Mouse (Mus musculus) CH12.LX (cell line): ENCODE data around the gene Pold3. TPM values are rescaled to one million over a fixed set of nuclear protein-coding genes. Genes with fewer than 3 reads are reported as not detected.

Experiments used
- DNase-seq: peaks from one replicate; pipeline ENCODE4 v3.0.0-alpha.2; 2013; ENCODE audit errors: extremely low read depth
- H3K27ac ChIP-seq: 2 replicates; pipeline ENCODE4 v1.5.1; 2012; ENCODE audit warnings: low read depth, mild to moderate bottlenecking, control low read depth, moderate library complexity; ENCODE audit not compliant: insufficient read depth
- H3K27me3 ChIP-seq: replicated peaks from 2 replicates; pipeline ENCODE3; 2012; ENCODE audit warnings: inconsistent platforms
- H3K36me3 ChIP-seq, 2 experiments: replicated peaks in 1 of 2; 2 replicates each; pipeline versions ENCODE3 to v1.6.1; 2012; ENCODE audit warnings: inconsistent platforms in 1 of 2, low read length in 1 of 2, mild to moderate bottlenecking in 1 of 2, mixed read lengths in 1 of 2, moderate library complexity in 1 of 2; ENCODE audit not compliant: control insufficient read depth in 1 of 2, insufficient read depth in 1 of 2
- H3K4me1 ChIP-seq, 2 experiments: 2 replicates each; pipeline ENCODE4 v1.6.1; 2012; ENCODE audit warnings: inconsistent platforms in 1 of 2, moderate library complexity in 1 of 2; ENCODE audit not compliant: insufficient read depth in 2 of 2, control insufficient read depth in 1 of 2
- H3K4me2 ChIP-seq: 2 replicates; pipeline ENCODE4 v1.6.1; 2012; ENCODE audit warnings: low read depth, mild to moderate bottlenecking, control low read depth; ENCODE audit not compliant: poor library complexity, insufficient read depth, severe bottlenecking
- H3K4me3 ChIP-seq, 3 experiments: fragments of 150-350 bp in 1 of 3; sonication (generic) in 1 of 3; replicated peaks in 1 of 3; 2 replicates each; pipeline versions ENCODE3 to v1.5.1; 2011 to 2012; ENCODE audit warnings: low read depth in 2 of 3, low read length in 2 of 3, mild to moderate bottlenecking in 2 of 3, moderate library complexity in 2 of 3, control low read depth in 1 of 3, improper control_type of control experiment in 1 of 3, inconsistent platforms in 1 of 3, mixed read lengths in 1 of 3; ENCODE audit not compliant: poor library complexity in 1 of 3
- H3K79me2 ChIP-seq: replicated peaks from 2 replicates; pipeline ENCODE4 v1.6.1; 2012; ENCODE audit warnings: mild to moderate bottlenecking, moderate library complexity; ENCODE audit not compliant: control insufficient read depth, poor library complexity, insufficient read depth, severe bottlenecking; ENCODE audit errors: extremely low read depth
- H3K9ac ChIP-seq: 2 replicates; pipeline ENCODE4 v1.6.1; 2012; ENCODE audit warnings: low read depth, mild to moderate bottlenecking, control low read depth, moderate library complexity; ENCODE audit not compliant: insufficient read depth
- H3K9me3 ChIP-seq: replicated peaks from 2 replicates; pipeline ENCODE3; 2012; ENCODE audit warnings: low read length, inconsistent platforms, mixed read lengths
- BHLHE40 ChIP-seq: IDR thresholded peaks from 2 replicates; pipeline ENCODE4 v1.6.1; 2011; ENCODE audit warnings: mild to moderate bottlenecking, low read depth, low read length, improper control_type of control experiment
- CHD2 ChIP-seq: IDR thresholded peaks from 2 replicates; pipeline ENCODE4 v1.6.1; 2011; ENCODE audit warnings: low read length, improper control_type of control experiment
- CTCF ChIP-seq, 2 experiments: IDR thresholded peaks in 1 of 2; conservative IDR thresholded peaks in 1 of 2; 2 replicates each; pipeline ENCODE4 v1.5.1; 2011 to 2012; ENCODE audit warnings: low read depth in 2 of 2, low read length in 2 of 2, improper control_type of control experiment in 1 of 2, inconsistent platforms in 1 of 2, mild to moderate bottlenecking in 1 of 2, moderate library complexity in 1 of 2
- E2F4 ChIP-seq: IDR thresholded peaks from 2 replicates; pipeline ENCODE4 v1.6.1; 2011; ENCODE audit warnings: low read depth, low read length, improper control_type of control experiment; ENCODE audit not compliant: insufficient replicate concordance
- EP300 ChIP-seq: IDR thresholded peaks from 2 replicates; pipeline ENCODE4 v1.6.1; 2011; ENCODE audit warnings: low read length, improper control_type of control experiment
- ETS1 ChIP-seq: conservative IDR thresholded peaks from 2 replicates; pipeline ENCODE4 v1.6.1; 2012; ENCODE audit warnings: low read depth, mild to moderate bottlenecking, inconsistent platforms, low read length, improper control_type of control experiment, moderate library complexity
- GABPA ChIP-seq: IDR thresholded peaks from 2 replicates; pipeline ENCODE4 v1.6.1; 2012; ENCODE audit warnings: low read depth, low read length, improper control_type of control experiment, inconsistent platforms; ENCODE audit not compliant: insufficient replicate concordance
- HCFC1 ChIP-seq: IDR thresholded peaks from 2 replicates; pipeline ENCODE4 v1.6.1; 2012; ENCODE audit warnings: low read depth, mild to moderate bottlenecking, inconsistent platforms, low read length, improper control_type of control experiment
- IRF4 ChIP-seq: IDR thresholded peaks from 2 replicates; pipeline ENCODE4 v1.6.1; 2014; ENCODE audit warnings: low read depth, mild to moderate bottlenecking, inconsistent platforms, low read length, improper control_type of control experiment
- JUND ChIP-seq: conservative IDR thresholded peaks from 2 replicates; pipeline ENCODE4 v1.6.1; 2011; ENCODE audit warnings: low read depth, low read length, improper control_type of control experiment
- KAT2A ChIP-seq: IDR thresholded peaks from 2 replicates; pipeline ENCODE4 v1.6.1; 2012; ENCODE audit warnings: low read length, improper control_type of control experiment, inconsistent platforms; ENCODE audit not compliant: insufficient replicate concordance
- MAFK ChIP-seq: IDR thresholded peaks from 2 replicates; pipeline ENCODE4 v1.6.1; 2011; ENCODE audit warnings: low read length, improper control_type of control experiment; ENCODE audit not compliant: insufficient replicate concordance
- MAX ChIP-seq: IDR thresholded peaks from 2 replicates; pipeline ENCODE4 v1.6.1; 2011; ENCODE audit warnings: low read length, improper control_type of control experiment
- MAZ ChIP-seq: IDR thresholded peaks from 2 replicates; pipeline ENCODE4 v1.6.1; 2012; ENCODE audit warnings: low read depth, mild to moderate bottlenecking, inconsistent platforms, low read length, improper control_type of control experiment, moderate library complexity
- MEF2A ChIP-seq: IDR thresholded peaks from 2 replicates; pipeline ENCODE4 v1.6.1; 2014; ENCODE audit warnings: low read depth, mild to moderate bottlenecking, inconsistent platforms, low read length, improper control_type of control experiment, borderline replicate concordance
- MXI1 ChIP-seq: IDR thresholded peaks from 2 replicates; pipeline ENCODE4 v1.6.1; 2011; ENCODE audit warnings: mild to moderate bottlenecking, low read depth, low read length, improper control_type of control experiment
- MYC ChIP-seq: IDR thresholded peaks from 2 replicates; pipeline ENCODE4 v1.6.1; 2011; ENCODE audit warnings: low read depth, mild to moderate bottlenecking, improper control_type of control experiment, low read length
- NELFE ChIP-seq: IDR thresholded peaks from 2 replicates; pipeline ENCODE4 v1.6.1; 2011; ENCODE audit warnings: low read depth, low read length, improper control_type of control experiment
- PAX5 ChIP-seq: IDR thresholded peaks from 2 replicates; pipeline ENCODE4 v1.6.1; 2012; ENCODE audit warnings: low read length, inconsistent platforms, mixed read lengths
- POLR2A ChIP-seq: IDR thresholded peaks from 2 replicates; pipeline ENCODE4 v1.6.1; 2011; ENCODE audit warnings: low read depth, mild to moderate bottlenecking, improper control_type of control experiment, low read length
- POLR2AphosphoS2 ChIP-seq: IDR thresholded peaks from 2 replicates; pipeline ENCODE4 v1.6.1; 2011; ENCODE audit warnings: low read depth, low read length, improper control_type of control experiment
- RCOR1 ChIP-seq: conservative IDR thresholded peaks from 2 replicates; pipeline ENCODE4 v1.6.1; 2012; ENCODE audit warnings: low read depth, mild to moderate bottlenecking, inconsistent platforms, low read length, improper control_type of control experiment
- SIN3A ChIP-seq: IDR thresholded peaks from 2 replicates; pipeline ENCODE4 v1.6.1; 2012; ENCODE audit warnings: low read length, improper control_type of control experiment, inconsistent platforms
- SMC3 ChIP-seq: IDR thresholded peaks from 2 replicates; pipeline ENCODE4 v1.6.1; 2011; ENCODE audit warnings: low read depth, low read length, improper control_type of control experiment
- TCF12 ChIP-seq: IDR thresholded peaks from 2 replicates; pipeline ENCODE4 v1.6.1; 2014; ENCODE audit warnings: low read depth, mild to moderate bottlenecking, inconsistent platforms, low read length, improper control_type of control experiment
- UBTF ChIP-seq: IDR thresholded peaks from 2 replicates; pipeline ENCODE4 v1.6.1; 2012; ENCODE audit warnings: low read depth, mild to moderate bottlenecking, inconsistent platforms, low read length, improper control_type of control experiment, moderate library complexity
- USF1 ChIP-seq: IDR thresholded peaks from 2 replicates; pipeline ENCODE4 v1.6.1; 2014; ENCODE audit warnings: low read depth, mild to moderate bottlenecking, inconsistent platforms, low read length, improper control_type of control experiment
- USF2 ChIP-seq: conservative IDR thresholded peaks from 2 replicates; pipeline ENCODE4 v1.6.1; 2011; ENCODE audit warnings: low read depth, low read length, improper control_type of control experiment
- ZMIZ1 ChIP-seq: IDR thresholded peaks from 2 replicates; pipeline ENCODE4 v1.6.1; 2012; ENCODE audit warnings: low read depth, mild to moderate bottlenecking, inconsistent platforms, low read length, improper control_type of control experiment
- ZNF384 ChIP-seq: IDR thresholded peaks from 2 replicates; pipeline ENCODE4 v1.6.1; 2012; ENCODE audit warnings: low read depth, low read length, improper control_type of control experiment, inconsistent platforms
- dilution Hi-C: fragments of 300-500 bp; cut with MboI; formaldehyde crosslinking; loops from 2 replicates; pipeline ENCODE4 v1.14.3; 2020; ENCODE audit warnings: low sequenced_read_pairs; ENCODE audit not compliant: extremely low pct_unique_long_range_greater_than_20kb, extremely low pct_ligation_motif_present
- in situ Hi-C: fragments of 300-500 bp; cut with MboI; formaldehyde crosslinking; loops from 3 replicates; pipeline ENCODE4 v1.14.3; 2019; ENCODE audit warnings: low sequenced_read_pairs, low pct_ligation_motif_present, low pct_unique_long_range_greater_than_20kb, mixed read lengths
- polyA plus RNA-seq: library from polyadenylated mRNA; unstranded; fragments of >175 nt; gene quantifications from 2 replicates; pipeline ENCODE4 v1.2.1, GENCODE M21; 2012; ENCODE audit warnings: low read depth; ENCODE audit not compliant: insufficient read length
- total RNA-seq, 2 experiments: library from RNA; depleted of rRNA; stranded (reverse); fragments of 300-350 nt in 1 of 2; fragments of >200 nt in 1 of 2; gene quantifications; 2 replicates each; pipeline ENCODE4 v1.2.3; 2012 to 2014

Pold3 gene
- total and polyA plus RNA-seq, 3 experiments, result 59.5 to 121 (median 88.0) TPM

- no peak for TF ChIP-seq POLR2AphosphoS2
- TF ChIP-seq MAZ, result no peak
- no peak for TF ChIP-seq RCOR1
- no peak for TF ChIP-seq MAX
- no peak for TF ChIP-seq USF1
- TF ChIP-seq SIN3A, result no peak
- no peak for TF ChIP-seq CHD2
- TF ChIP-seq HCFC1, result no peak
- no peak for TF ChIP-seq ZNF384
- no peak for TF ChIP-seq EP300
- TF ChIP-seq CTCF (conservative IDR thresholded peaks at IDR 0.05 in 1 of 2, IDR thresholded peaks at IDR 0.05 in 1 of 2; ENCODE audit: low read depth in 2 of 2, low read length in 2 of 2), result no peak
- TF ChIP-seq MXI1, result no peak
- TF ChIP-seq E2F4, result no peak
- no peak for TF ChIP-seq PAX5
- no peak for TF ChIP-seq ETS1
- TF ChIP-seq UBTF, result no peak
- TF ChIP-seq SMC3, result no peak
- no peak for TF ChIP-seq POLR2A
- TF ChIP-seq, all 38 proteins: peak for 0
- peaks cover 6 to 7% of the 10 kb centered on the region in 2 experiments for H3K4me1 ChIP-seq
- DNase-seq, result peak; percentile 3
- no peaks in the 10 kb centered on the region for H3K79me2 ChIP-seq
- H3K9me3 ChIP-seq, result no peaks in the 10 kb centered on the region
- H3K27ac ChIP-seq, result no peak overlapping the region
- H3K27me3 ChIP-seq, result no peaks in the 10 kb centered on the region
- peak overlapping the region; percentile 37 to 93 (median 89) for H3K4me3 ChIP-seq
- H3K36me3 ChIP-seq, result peaks cover 0 to 3% of the 10 kb centered on the region in 2 experiments
- 0 out of 2 replicates have a peak overlapping the region, but pooled peaks have one; percentile 25 for H3K9ac ChIP-seq
- peak overlapping the region; percentile 68 for H3K4me2 ChIP-seq
- in situ Hi-C loops, result no loop called here
- dilution Hi-C loops, result no loop called here
These were observed 38.6 kb upstream of the Pold3 start for GRCm38 (mm10) chr7:100160006-100160405.

GRCm38 (mm10) chr7:100159105-100159841 lies 37.9 kb upstream of the Pold3 start, which contains the start of gene Lipt2:
Gene Lipt2, plus strand, starts transcription at chr7:100159277.
- peak within 1 kb of the TSS; percentile 77 for H3K4me2 ChIP-seq
- dilution Hi-C loops (no loop called here), in situ Hi-C loops (no loop called here)
- H3K9me3 ChIP-seq, result no peaks in the 10 kb centered on the region
- H3K27me3 ChIP-seq, result no peaks in the 10 kb centered on the region
- peak within 1 kb of the TSS; percentile 64 to 93 (median 89) for H3K4me3 ChIP-seq
- peak; percentile 81 for DNase-seq
- peaks cover 7% of the 10 kb centered on the region in 2 experiments for H3K4me1 ChIP-seq
- peak within 1 kb of the TSS; percentile 94 for H3K9ac ChIP-seq
- H3K79me2 ChIP-seq, result no peaks in the 10 kb centered on the region
- peak within 1 kb of the TSS; percentile 77 for H3K27ac ChIP-seq
- H3K36me3 ChIP-seq, result peaks cover 0 to 3% of the 10 kb centered on the region in 2 experiments
- 0 out of 2 replicates have a peak, but pooled peaks have one; percentile 60 for TF ChIP-seq TCF12
- TF ChIP-seq MYC, result 0 out of 2 replicates have a peak, but pooled peaks have one; percentile 49
- no peak for TF ChIP-seq MAFK
- peak; percentile 58 for TF ChIP-seq MAX
- TF ChIP-seq ZNF384, result no peak
- TF ChIP-seq NELFE, result peak; percentile 83
- TF ChIP-seq GABPA, result no peak
- TF ChIP-seq EP300, result no peak
- no peak for TF ChIP-seq KAT2A
- peak; percentile 12; the same call in 1 of the 2 replicates for TF ChIP-seq SMC3
- TF ChIP-seq IRF4, result no peak
- no peak for TF ChIP-seq ETS1
- TF ChIP-seq BHLHE40, result peak; percentile 53
- TF ChIP-seq SIN3A, result peak; percentile 13
- peak in 1 of 2 experiments; percentile 61; a peak in 2 of 4 replicates for TF ChIP-seq CTCF (conservative IDR thresholded peaks at IDR 0.05 in 1 of 2, IDR thresholded peaks at IDR 0.05 in 1 of 2; ENCODE audit: low read depth in 2 of 2, low read length in 2 of 2)
- TF ChIP-seq JUND, result no peak
- peak; percentile 52; the same call in 1 of the 2 replicates for TF ChIP-seq HCFC1
- no peak for TF ChIP-seq PAX5
- no peak for TF ChIP-seq RCOR1
- peak; percentile 4; the same call in 1 of the 2 replicates for TF ChIP-seq MEF2A
- TF ChIP-seq MXI1, result peak; percentile 96
- no peak for TF ChIP-seq CHD2
- TF ChIP-seq ZMIZ1, result peak; percentile 60; the same call in 1 of the 2 replicates
- TF ChIP-seq POLR2AphosphoS2, result 0 out of 2 replicates have a peak, but pooled peaks have one; percentile 59
- no peak; the same call in 1 of the 2 replicates for TF ChIP-seq USF2
